Mouse (Mus musculus): ENCODE measurements around the gene Brat1.
A peak's percentile ranks its signal among the peaks of the same experiment; 100 is the strongest.

Brat1 gene

GRCm38 (mm10) chr5:140701661-140702060 is 3.1 kb upstream of the Brat1 start:
- peak in 1 of 2 experiments; percentile 35 for DNase-seq (ENCODE audit: low spot score in 2 of 2)

- DNase-seq (ENCODE audit: low spot score in 2 of 2), result peak; percentile 96
Observed at GRCm38 (mm10) chr5:140702103-140702513, 2.7 kb upstream of the Brat1 start, which contains the start of gene Iqce. TSS of gene Iqce (minus strand) at chr5:140702378.

GRCm38 (mm10) chr5:140702618-140703175 is 2.1 kb upstream of the Brat1 start:
- no peak for DNase-seq (ENCODE audit: low spot score in 2 of 2)

- no peak for DNase-seq (ENCODE audit: low spot score in 2 of 2)
Observed at GRCm38 (mm10) chr5:140703480-140704377, 1.1 kb upstream of the Brat1 start.

GRCm38 (mm10) chr5:140705501-140706171 is 825 bp downstream of the Brat1 start:
- no peak for DNase-seq (ENCODE audit: low spot score in 2 of 2)

- DNase-seq (ENCODE audit: low spot score in 2 of 2), result no peak
Observed at GRCm38 (mm10) chr5:140710315-140710714, 5.5 kb downstream of the Brat1 start.

GRCm38 (mm10) chr5:140711040-140711439 is 6.2 kb downstream of the Brat1 start:
- no peak for DNase-seq (ENCODE audit: low spot score in 2 of 2)

GRCm38 (mm10) chr5:140720773-140721172 is 16.0 kb downstream of the Brat1 start:
- DNase-seq (ENCODE audit: low spot score in 2 of 2), result no peak

GRCm38 (mm10) chr5:140722121-140722520 is 17.3 kb downstream of the Brat1 start:
- no peak for DNase-seq (ENCODE audit: low spot score in 2 of 2)

GRCm38 (mm10) chr5:140723822-140724221 is 19.0 kb downstream of the Brat1 start, which contains the start of gene Amz1:
TSS of gene Amz1 (plus strand) at chr5:140724127.
- DNase-seq (ENCODE audit: low spot score in 2 of 2), result peak; percentile 71 to 82

- no peak for DNase-seq (ENCODE audit: low spot score in 2 of 2)
Observed at GRCm38 (mm10) chr5:140726062-140726839, 21.4 kb downstream of the Brat1 start.

- DNase-seq (ENCODE audit: low spot score in 2 of 2), result no peak
Observed at GRCm38 (mm10) chr5:140726946-140727740, 22.3 kb downstream of the Brat1 start.

GRCm38 (mm10) chr5:140731040-140731797 is 26.4 kb downstream of the Brat1 start:
- no peak for DNase-seq (ENCODE audit: low spot score in 2 of 2)

- no peak for DNase-seq (ENCODE audit: low spot score in 2 of 2)
Observed at GRCm38 (mm10) chr5:140732195-140732594, 27.4 kb downstream of the Brat1 start.

GRCm38 (mm10) chr5:140733336-140733735 is 28.5 kb downstream of the Brat1 start:
- DNase-seq (ENCODE audit: low spot score in 2 of 2), result no peak

GRCm38 (mm10) chr5:140735297-140735696 is 30.5 kb downstream of the Brat1 start:
- DNase-seq (ENCODE audit: low spot score in 2 of 2), result no peak

- DNase-seq (ENCODE audit: low spot score in 2 of 2), result no peak
Observed at GRCm38 (mm10) chr5:140736166-140736565, 31.4 kb downstream of the Brat1 start.

GRCm38 (mm10) chr5:140739813-140740212 is 35.0 kb downstream of the Brat1 start:
- DNase-seq (ENCODE audit: low spot score in 2 of 2), result peak; percentile 49 to 68

GRCm38 (mm10) chr5:140741040-140741439 is 36.2 kb downstream of the Brat1 start:
- no peak for DNase-seq (ENCODE audit: low spot score in 2 of 2)

GRCm38 (mm10) chr5:140741877-140742276 is 37.1 kb downstream of the Brat1 start:
- no peak for DNase-seq (ENCODE audit: low spot score in 2 of 2)
